Mouse (Mus musculus): ENCODE results near the gene Gm49321. TPM values are rescaled to one million over a fixed set of nuclear protein-coding genes. Genes with fewer than 3 reads are reported as not detected.

The Gm49321 gene
- polyA plus RNA-seq (2016; fragmentation: Nextera tagmentation; extraction: Ambion mirVana), result 11.9 and 16.6 TPM in 2 replicates

GRCm38 (mm10) chr12:73937353-73937752, at the start of gene Gm49321:
Gm49321 (plus strand) TSS chr12:73937653.
- Histone ChIP-seq H3K4me1 (no peaks in the 10 kb centered on the region), H3K36me3 (peaks cover 70% of the 10 kb centered on the region), H3K27me3 (no peaks in the 10 kb centered on the region), H3K4me2 (replicated peaks) (no peak within 1 kb of the TSS), H3K27ac (no peak within 1 kb of the TSS), H3K9me3 (no peaks in the 10 kb centered on the region), H3K9ac (no peak within 1 kb of the TSS), H3K4me3 (no peak within 1 kb of the TSS)
- ATAC-seq (ENCODE audit: insufficient number of reproducible peaks, insufficient read depth, low FRiP score, low TSS enrichment), result no peak
- WGBS, result 88% methylated on average over 1 of the region's 1 CpGs

DNA sequence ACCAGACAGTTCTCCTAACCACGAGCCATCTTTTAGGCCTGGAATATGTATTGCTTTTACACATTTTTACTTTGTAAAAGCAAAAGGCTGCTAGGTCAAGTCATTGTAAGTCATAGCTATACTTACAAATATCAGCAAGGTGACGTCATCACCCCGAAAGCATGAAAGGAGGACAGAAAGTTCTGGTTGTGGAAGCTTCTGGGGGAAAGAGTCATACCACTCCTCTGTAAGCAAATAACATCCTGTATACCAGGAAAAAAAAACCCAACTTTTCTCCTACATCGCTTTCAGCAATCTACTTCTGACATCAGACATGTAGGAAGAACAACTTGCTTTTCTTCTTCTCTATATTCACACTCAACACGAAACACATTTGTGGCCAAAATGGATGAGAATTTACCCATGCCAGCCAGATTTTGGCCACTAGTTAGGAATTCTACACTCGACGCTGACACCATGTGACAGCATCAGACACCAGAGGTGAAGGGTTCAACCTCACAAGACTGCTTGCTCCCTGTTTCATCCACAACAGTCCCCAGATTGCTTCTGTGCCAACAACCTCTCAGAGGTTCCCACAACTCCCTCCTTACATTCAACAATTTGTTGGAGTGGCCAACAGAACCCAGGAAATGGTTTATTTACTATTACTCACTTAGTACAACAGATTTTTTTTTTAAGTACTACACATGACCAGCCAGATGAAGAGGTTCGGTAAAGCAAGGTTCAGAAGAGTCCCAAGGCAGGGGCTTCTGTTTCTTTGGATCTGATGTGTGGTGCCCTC, 49.3 kb upstream of the Gm49321 start:
- Histone ChIP-seq H3K4me2 (replicated peaks) (no peak overlapping the region), H3K36me3 (no peaks in the 10 kb centered on the region), H3K9me3 (no peaks in the 10 kb centered on the region), H3K27ac (no peak overlapping the region), H3K9ac (no peak overlapping the region), H3K4me3 (no peak overlapping the region), H3K4me1 (0 out of 2 replicates have a peak, but pooled peaks cover 4% of the 10 kb centered on the region), H3K27me3 (no peaks in the 10 kb centered on the region)
- ATAC-seq (ENCODE audit: insufficient number of reproducible peaks, insufficient read depth, low FRiP score, low TSS enrichment), result no peak
- 87% methylated on average over 8 of the region's 8 CpGs for WGBS

DNA sequence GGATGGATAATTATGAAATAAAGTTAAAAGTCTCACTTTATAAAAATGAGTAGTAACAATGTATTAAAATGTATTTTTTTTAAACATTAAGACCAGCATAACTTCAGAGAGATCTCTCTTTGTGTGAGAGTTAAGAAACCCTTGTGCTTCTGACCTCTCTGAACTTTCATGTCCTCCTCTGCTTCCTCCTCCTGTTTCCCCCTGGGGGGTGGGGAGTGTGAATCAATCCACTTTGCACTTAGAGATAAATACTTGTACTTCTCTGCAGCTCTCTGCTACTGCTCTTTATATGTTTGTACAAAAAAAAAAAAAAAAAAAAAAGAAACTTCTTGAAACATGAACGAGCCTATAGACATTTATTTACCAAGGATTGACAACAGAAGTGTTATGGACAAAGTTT, 47.9 kb upstream of the Gm49321 start:
- H3K9ac ChIP-seq, result no peak overlapping the region

GRCm38 (mm10) chr12:73890086-73890485, 47.4 kb upstream of the Gm49321 start:
- Histone ChIP-seq H3K4me3 (no peak overlapping the region), H3K36me3 (no peaks in the 10 kb centered on the region), H3K9ac (no peak overlapping the region), H3K27ac (no peak overlapping the region), H3K27me3 (no peaks in the 10 kb centered on the region), H3K4me1 (no peaks in the 10 kb centered on the region), H3K9me3 (no peaks in the 10 kb centered on the region), H3K4me2 (replicated peaks) (no peak overlapping the region)
- 78% methylated on average over 3 of the region's 3 CpGs for WGBS
- no peak for ATAC-seq (ENCODE audit: insufficient number of reproducible peaks, insufficient read depth, low FRiP score, low TSS enrichment)

More for the DNA sequence above, 47.9 kb upstream of the Gm49321 start:
- H3K4me1 ChIP-seq, result no peaks in the 10 kb centered on the region
- H3K9me3 ChIP-seq, result no peaks in the 10 kb centered on the region
- no peaks in the 10 kb centered on the region for H3K27me3 ChIP-seq
- H3K4me3 ChIP-seq, result no peak overlapping the region
- no peaks in the 10 kb centered on the region for H3K36me3 ChIP-seq
- H3K4me2 ChIP-seq (replicated peaks), result no peak overlapping the region
- no peak for ATAC-seq (ENCODE audit: insufficient number of reproducible peaks, insufficient read depth, low FRiP score, low TSS enrichment)
- no peak overlapping the region for H3K27ac ChIP-seq
- WGBS, result 63% methylated on average over 1 of the region's 1 CpGs

GRCm38 (mm10) chr12:73892616-73893015, 44.8 kb upstream of the Gm49321 start:
- 36% methylated on average over 3 of the region's 3 CpGs for WGBS
- ATAC-seq (ENCODE audit: insufficient number of reproducible peaks, insufficient read depth, low FRiP score, low TSS enrichment), result no peak
- no peaks in the 10 kb centered on the region for H3K36me3 ChIP-seq
- H3K27ac ChIP-seq, result no peak overlapping the region
- H3K9me3 ChIP-seq, result no peaks in the 10 kb centered on the region
- H3K4me2 ChIP-seq (replicated peaks), result no peak overlapping the region
- H3K9ac ChIP-seq, result no peak overlapping the region
- H3K4me3 ChIP-seq, result no peak overlapping the region
- H3K27me3 ChIP-seq, result no peaks in the 10 kb centered on the region
- H3K4me1 ChIP-seq, result no peaks in the 10 kb centered on the region

DNA sequence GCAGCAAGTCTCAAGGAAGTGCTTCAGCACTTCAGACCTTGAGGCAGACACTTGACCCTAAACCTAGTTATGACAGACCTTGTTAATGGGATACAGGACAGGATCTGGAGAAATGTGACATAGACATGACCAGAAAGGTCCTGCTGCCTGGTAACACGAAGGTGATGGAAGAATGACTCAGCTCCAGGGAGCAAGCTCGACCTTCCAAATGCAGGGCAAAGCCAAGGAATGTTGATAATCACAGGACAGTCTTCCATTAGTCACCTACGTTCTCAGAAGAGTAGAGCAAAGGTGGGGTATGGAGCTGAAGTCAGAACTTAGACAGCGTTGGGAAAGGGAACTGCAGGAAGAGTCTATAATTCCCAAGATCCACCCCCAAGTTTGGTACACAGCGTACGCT, 42.6 kb upstream of the Gm49321 start:
- ATAC-seq (ENCODE audit: insufficient number of reproducible peaks, insufficient read depth, low FRiP score, low TSS enrichment), result no peak
- Histone ChIP-seq H3K27me3 (no peaks in the 10 kb centered on the region), H3K36me3 (no peaks in the 10 kb centered on the region), H3K9ac (no peak overlapping the region), H3K4me3 (no peak overlapping the region), H3K4me2 (replicated peaks) (no peak overlapping the region), H3K4me1 (no peaks in the 10 kb centered on the region), H3K9me3 (no peaks in the 10 kb centered on the region), H3K27ac (0 out of 2 replicates have a peak overlapping the region, but pooled peaks have one; percentile 30)
- 74% methylated on average over 6 of the region's 6 CpGs for WGBS

DNA sequence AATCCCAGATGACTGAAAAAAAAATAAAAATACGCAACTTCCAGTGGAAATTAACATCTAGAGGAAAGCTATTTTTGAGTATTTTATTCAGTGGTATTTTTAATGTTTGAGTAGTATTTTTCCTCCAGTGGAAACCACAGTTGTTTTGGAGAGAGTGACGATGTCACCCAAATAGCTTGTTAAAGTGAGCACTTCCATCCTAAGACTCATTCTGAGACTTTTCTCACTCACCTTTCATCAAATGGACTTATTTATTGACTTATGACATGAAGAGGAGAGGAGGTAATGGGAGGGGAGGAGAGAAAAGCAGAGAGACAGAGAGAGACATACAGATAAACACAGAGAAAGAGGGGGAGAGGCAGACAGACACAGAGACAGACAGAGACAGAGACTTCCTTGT, 41.8 kb upstream of the Gm49321 start:
- 75% methylated on average over 2 of the region's 2 CpGs for WGBS
- H3K4me1 ChIP-seq, result no peaks in the 10 kb centered on the region
- H3K4me2 ChIP-seq (replicated peaks), result no peak overlapping the region
- H3K9ac ChIP-seq, result no peak overlapping the region
- ATAC-seq (ENCODE audit: insufficient number of reproducible peaks, insufficient read depth, low FRiP score, low TSS enrichment), result no peak
- no peaks in the 10 kb centered on the region for H3K36me3 ChIP-seq
- H3K27me3 ChIP-seq, result no peaks in the 10 kb centered on the region
- H3K27ac ChIP-seq, result no peak overlapping the region
- no peak overlapping the region for H3K4me3 ChIP-seq
- H3K9me3 ChIP-seq, result no peaks in the 10 kb centered on the region

- Histone ChIP-seq H3K9me3 (no peaks in the 10 kb centered on the region), H3K27ac (no peak overlapping the region), H3K9ac (no peak overlapping the region), H3K4me1 (no peaks in the 10 kb centered on the region), H3K27me3 (no peaks in the 10 kb centered on the region), H3K36me3 (no peaks in the 10 kb centered on the region), H3K4me2 (replicated peaks) (no peak overlapping the region), H3K4me3 (no peak overlapping the region)
- 85% methylated on average over 3 of the region's 3 CpGs for WGBS
- ATAC-seq (ENCODE audit: insufficient number of reproducible peaks, insufficient read depth, low FRiP score, low TSS enrichment), result no peak
Observed at GRCm38 (mm10) chr12:73896471-73896870, 41.0 kb upstream of the Gm49321 start.

DNA sequence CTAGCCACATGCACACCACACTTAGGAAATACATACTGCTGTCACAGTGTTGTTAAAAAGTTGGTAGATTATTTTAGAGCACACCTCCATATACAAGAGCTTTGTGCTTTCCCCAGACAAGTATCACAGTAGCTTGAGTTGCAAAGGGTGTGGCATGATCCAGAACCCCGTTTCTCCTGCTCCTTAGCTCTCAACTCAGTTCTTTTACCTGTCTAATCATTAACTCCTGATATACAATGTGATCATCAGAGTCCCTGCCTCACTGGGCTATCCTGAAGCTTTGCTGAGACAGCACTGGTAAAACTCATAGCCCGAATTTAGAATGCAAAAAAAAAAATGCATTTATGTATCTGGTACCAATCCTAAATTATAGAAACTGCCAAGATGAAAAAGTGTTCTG, 39.2 kb upstream of the Gm49321 start:
- Histone ChIP-seq H3K27ac (no peak overlapping the region), H3K4me3 (no peak overlapping the region), H3K4me1 (no peaks in the 10 kb centered on the region), H3K9ac (no peak overlapping the region), H3K36me3 (no peaks in the 10 kb centered on the region), H3K4me2 (replicated peaks) (no peak overlapping the region), H3K9me3 (no peaks in the 10 kb centered on the region), H3K27me3 (no peaks in the 10 kb centered on the region)
- 77% methylated on average over 2 of the region's 2 CpGs for WGBS
- no peak for ATAC-seq (ENCODE audit: insufficient number of reproducible peaks, insufficient read depth, low FRiP score, low TSS enrichment)

DNA sequence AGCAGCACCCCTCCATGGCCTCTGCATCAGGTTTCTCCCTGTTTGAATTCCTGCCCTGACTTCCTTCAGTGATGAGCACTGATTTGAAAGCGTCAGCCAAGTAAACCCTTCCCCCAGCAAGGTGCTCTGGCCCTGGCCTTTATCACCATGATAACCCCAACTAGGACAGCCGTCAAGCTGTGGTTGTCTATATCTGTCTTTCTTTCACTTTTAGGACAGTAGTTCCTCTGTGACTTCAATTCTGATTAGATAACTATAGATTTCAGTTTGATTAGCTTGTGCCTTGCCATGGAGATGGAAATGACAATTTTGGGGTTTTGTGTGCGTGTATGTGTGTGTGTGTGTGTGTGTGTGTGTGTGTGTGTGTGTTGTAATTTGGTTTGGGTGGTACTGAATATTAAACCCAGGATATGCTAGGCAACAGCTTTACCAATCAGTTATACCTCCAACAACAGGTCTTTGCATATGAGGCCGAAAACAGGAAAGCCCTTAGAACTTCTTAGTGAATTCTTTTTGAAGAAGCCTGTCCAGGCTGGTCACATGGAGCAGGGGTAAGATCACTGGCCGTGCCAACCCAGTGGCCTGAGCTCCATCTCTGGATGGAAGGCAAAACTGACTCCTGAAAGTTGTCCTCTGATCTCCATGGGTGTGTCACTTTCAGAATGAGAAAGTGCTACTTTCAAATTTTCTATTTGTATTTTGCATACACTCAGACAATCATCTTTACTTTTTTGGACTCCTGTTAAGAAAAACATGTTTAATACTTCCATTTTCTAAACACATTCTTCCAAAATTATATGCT, 33.1 kb upstream of the Gm49321 start:
- Histone ChIP-seq H3K27me3 (0 out of 2 replicates have a peak, but pooled peaks cover 6% of the 10 kb centered on the region), H3K4me1 (peaks cover 4% of the 10 kb centered on the region; the same call in 1 of the 2 replicates), H3K4me2 (replicated peaks) (no peak overlapping the region), H3K4me3 (no peak overlapping the region), H3K9me3 (no peaks in the 10 kb centered on the region), H3K36me3 (no peaks in the 10 kb centered on the region), H3K9ac (no peak overlapping the region), H3K27ac (no peak overlapping the region)
- no peak for ATAC-seq (ENCODE audit: insufficient number of reproducible peaks, insufficient read depth, low FRiP score, low TSS enrichment)
- WGBS, result 77% methylated on average over 5 of the region's 5 CpGs

GRCm38 (mm10) chr12:73905041-73905440, 32.4 kb upstream of the Gm49321 start:
- no peaks in the 10 kb centered on the region for H3K9me3 ChIP-seq
- ATAC-seq (ENCODE audit: insufficient number of reproducible peaks, insufficient read depth, low FRiP score, low TSS enrichment), result no peak
- no peak overlapping the region for H3K4me2 ChIP-seq (replicated peaks)
- peaks cover 4% of the 10 kb centered on the region; the same call in 1 of the 2 replicates for H3K4me1 ChIP-seq
- 34% methylated on average over 2 of the region's 2 CpGs for WGBS
- H3K4me3 ChIP-seq, result no peak overlapping the region
- H3K36me3 ChIP-seq, result no peaks in the 10 kb centered on the region
- 0 out of 2 replicates have a peak, but pooled peaks cover 6% of the 10 kb centered on the region for H3K27me3 ChIP-seq
- no peak overlapping the region for H3K27ac ChIP-seq
- no peak overlapping the region for H3K9ac ChIP-seq

DNA sequence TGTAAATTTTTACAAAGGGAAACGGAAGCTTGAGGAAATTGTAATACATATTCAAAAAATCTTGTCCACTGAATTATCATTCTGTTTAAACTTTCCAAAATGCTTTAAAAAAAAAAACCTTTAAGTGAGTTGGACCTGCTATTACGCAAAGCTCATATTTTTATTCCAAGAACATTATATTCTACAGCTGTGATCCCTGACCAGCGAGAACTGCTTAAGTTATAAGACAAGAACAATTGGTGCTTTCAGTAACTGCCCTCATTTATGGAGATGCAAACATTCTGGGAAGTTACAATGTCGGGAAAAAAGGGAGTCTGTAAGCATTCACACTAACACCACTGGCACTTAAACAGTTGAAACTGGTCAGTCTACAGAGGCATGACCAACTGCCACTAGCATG, 31.9 kb upstream of the Gm49321 start:
- H3K9me3 ChIP-seq, result no peaks in the 10 kb centered on the region
- H3K27me3 ChIP-seq, result 0 out of 2 replicates have a peak, but pooled peaks cover 6% of the 10 kb centered on the region
- peaks cover 4% of the 10 kb centered on the region; the same call in 1 of the 2 replicates for H3K4me1 ChIP-seq
- no peaks in the 10 kb centered on the region for H3K36me3 ChIP-seq
- H3K27ac ChIP-seq, result no peak overlapping the region
- no peak overlapping the region for H3K9ac ChIP-seq
- no peak for ATAC-seq (ENCODE audit: insufficient number of reproducible peaks, insufficient read depth, low FRiP score, low TSS enrichment)
- H3K4me2 ChIP-seq (replicated peaks), result no peak overlapping the region
- 65% methylated on average over 4 of the region's 4 CpGs for WGBS
- no peak overlapping the region for H3K4me3 ChIP-seq
